Comparison of ENCODE assay signal across 8 mouse cellular contexts in genomic region chr6:128200847-128201640, GRCm38 (mm10). TPM values are rescaled to one million over a fixed set of nuclear protein-coding genes. Genes with fewer than 3 reads are reported as not detected.
DNase-seq lines count a peak whose midpoint lies in the region; ATAC-seq lines count a peak whose summit lies in the region.

No protein-coding gene starts in this region.

- ATAC-seq in granulocyte monocyte progenitor cell, adult 5-6 weeks (replicated peaks; ENCODE audit: poor library complexity, severe bottlenecking): peak; percentile 11
- peak; percentile 47; the same call in 1 of the 2 replicates for ATAC-seq in intestine, embryonic 16.5 days

- peak overlapping the region; percentile 99 for H3K4me2 ChIP-seq in intestine, embryonic 16.5 days (ENCODE audit: low read depth, low read length)

- peak overlapping the region; percentile 67 for H3K4me3 ChIP-seq in intestine, embryonic 16.5 days (ENCODE audit: low read length)
- peak overlapping the region; percentile 74 for H3K4me3 ChIP-seq in midbrain, embryonic 10.5 days

- no peaks in the 10 kb centered on the region for H3K4me1 ChIP-seq in intestine, embryonic 16.5 days (ENCODE audit: control insufficient read depth, insufficient read depth, low read length)
- peaks cover 14% of the 10 kb centered on the region for H3K4me1 ChIP-seq in midbrain, embryonic 10.5 days

- peak; percentile 94 for DNase-seq in 3T3-L1 (ENCODE audit: low read depth, low spot score)
- peak; percentile 72 for DNase-seq in adrenal gland, adult 2 months
- DNase-seq in embryo, embryonic 11 days: peak; percentile 85
- DNase-seq in left cerebral cortex, postnatal 4 days: peak; percentile 68
- DNase-seq in midbrain, embryonic 10.5 days (ENCODE audit: low spot score): peak; percentile 53
- DNase-seq in spleen, adult 12 weeks (ENCODE audit: low spot score): peak; percentile 24

- no peaks in the 10 kb centered on the region for H3K9me3 ChIP-seq in intestine, embryonic 16.5 days (ENCODE audit: control insufficient read depth, low read length)
- no peaks in the 10 kb centered on the region for H3K9me3 ChIP-seq in midbrain, embryonic 10.5 days (replicated peaks)

- intact Hi-C loops in left cerebral cortex, postnatal 4 days (cut with DNase I): no loop called here

- H3K36me3 ChIP-seq in intestine, embryonic 16.5 days (ENCODE audit: control insufficient read depth, insufficient read depth, low read length): no peaks in the 10 kb centered on the region
- H3K36me3 ChIP-seq in midbrain, embryonic 10.5 days: no peaks in the 10 kb centered on the region

- 2% methylated on average over 20 of the region's 20 CpGs for WGBS in intestine, embryonic 16.5 days
- 1% methylated on average over 20 of the region's 20 CpGs for WGBS in midbrain, embryonic 10.5 days

- H3K27ac ChIP-seq in intestine, embryonic 16.5 days (ENCODE audit: low read length): 0 out of 2 replicates have a peak overlapping the region, but pooled peaks have one; percentile 11
- peak overlapping the region; percentile 80 for H3K27ac ChIP-seq in midbrain, embryonic 10.5 days (replicated peaks)

- H3K9ac ChIP-seq in intestine, embryonic 16.5 days (ENCODE audit: low read depth, low read length): peak overlapping the region; percentile 67

- no peaks in the 10 kb centered on the region for H3K27me3 ChIP-seq in intestine, embryonic 16.5 days (replicated peaks; ENCODE audit: control insufficient read depth, insufficient read depth, low read length)
- H3K27me3 ChIP-seq in midbrain, embryonic 10.5 days (ENCODE audit: low read depth, poor library complexity, severe bottlenecking): 0 out of 2 replicates have a peak, but pooled peaks cover 4% of the 10 kb centered on the region

RNA-seq across cellular contexts. Expression of gene Tspan9, which starts 57.6 kb away (rescaled TPM):
- 10 to 100 TPM; 47.8 to 66.5 TPM for total RNA-seq in adrenal gland, adult 2 months (2021)
- polyA plus RNA-seq in adrenal gland, adult 2 months (2012; rRNA removed): 38.7 and 44.7 TPM in 2 replicates
- 2.2 TPM in 1 of 2 replicates, not detected in the other for total RNA-seq in granulocyte monocyte progenitor cell, adult 5-6 weeks (2014; fragmentation: Nextera tagmentation)
- total RNA-seq in granulocyte monocyte progenitor cell, adult 5-6 weeks (2017): 0.62 and 3.4 TPM in 2 replicates
- 89.1 and 94.1 TPM in 2 replicates for polyA plus RNA-seq in intestine, embryonic 16.5 days (2015; fragmentation: Nextera tagmentation; extraction: Ambion mirVana)
- total RNA-seq in left cerebral cortex, postnatal 4 days (2021): 10 to 100 TPM; 69.5 to 78.5 TPM
- 48.0 and 52.6 TPM in 2 replicates for polyA plus RNA-seq in midbrain, embryonic 10.5 days (2016; fragmentation: Nextera tagmentation; extraction: Ambion mirVana)

Comparison
In these comparisons a context has a peak if more than half of its experiments do, and no peak if none do; other contexts are left out.
1. Peak in every context shown above with its lines: DNase-seq, ATAC-seq, H3K4me3 ChIP-seq and H3K27ac ChIP-seq.
2. DNase-seq: peak in every context shown above with its lines; median percentile 94 in 3T3-L1; 85 in embryo, embryonic 11 days; 72 in adrenal gland, adult 2 months; 68 in left cerebral cortex, postnatal 4 days; 53 in midbrain, embryonic 10.5 days; 24 in spleen, adult 12 weeks.
3. RNA of gene Tspan9, which starts 57.6 kb away (total RNA-seq): 69.5 to 78.5 TPM in left cerebral cortex, postnatal 4 days and 47.8 to 66.5 TPM in adrenal gland, adult 2 months; 0.62 to 3.4 TPM in granulocyte monocyte progenitor cell, adult 5-6 weeks; every median in the first group is over 10 times any median in the second.